Mouse (Mus musculus): ENCODE measurements at regions not wholly inside any gene's neighbourhood (a gene's known extent, or its start where the extent isn't known, plus 50 kb on each side); places are given as distances from the start of the nearest gene placed in this dataset.
A peak's percentile ranks its signal among the peaks of the same experiment; 100 is the strongest.

DNA sequence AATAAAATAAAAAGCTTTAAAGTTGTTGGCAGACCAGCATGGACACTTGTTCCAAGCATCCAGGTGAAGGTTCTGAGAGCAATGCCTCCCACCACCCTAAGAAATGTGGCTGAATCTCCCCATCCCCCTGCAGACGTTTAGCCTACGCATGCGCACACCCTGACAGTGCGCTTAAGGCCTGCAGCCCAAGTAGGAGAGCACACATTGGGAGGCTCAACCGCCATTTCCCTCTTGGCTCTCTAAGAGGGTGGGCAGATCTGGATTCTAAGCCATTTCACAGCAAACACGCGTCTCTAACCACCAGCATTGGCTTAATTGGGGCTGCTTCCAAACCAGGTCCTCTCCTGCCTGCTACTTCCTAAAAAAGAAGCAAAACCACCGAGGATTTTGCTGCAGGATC is 106.6 kb downstream of the Barhl2 start:
- WGBS: 80% methylated on average over 8 of the region's 8 CpGs
- Histone ChIP-seq H3K36me3 (replicated peaks) (no peaks in the 10 kb centered on the region), H3K4me2 (no peak overlapping the region), H3K27me3 (replicated peaks) (0 out of 2 replicates have a peak, but pooled peaks cover 4% of the 10 kb centered on the region), H3K4me1 (no peaks in the 10 kb centered on the region), H3K9ac (no peak overlapping the region), H3K9me3 (no peaks in the 10 kb centered on the region), H3K4me3 (no peak overlapping the region), H3K27ac (no peak overlapping the region)
- ATAC-seq (replicated peaks): no peak

DNA sequence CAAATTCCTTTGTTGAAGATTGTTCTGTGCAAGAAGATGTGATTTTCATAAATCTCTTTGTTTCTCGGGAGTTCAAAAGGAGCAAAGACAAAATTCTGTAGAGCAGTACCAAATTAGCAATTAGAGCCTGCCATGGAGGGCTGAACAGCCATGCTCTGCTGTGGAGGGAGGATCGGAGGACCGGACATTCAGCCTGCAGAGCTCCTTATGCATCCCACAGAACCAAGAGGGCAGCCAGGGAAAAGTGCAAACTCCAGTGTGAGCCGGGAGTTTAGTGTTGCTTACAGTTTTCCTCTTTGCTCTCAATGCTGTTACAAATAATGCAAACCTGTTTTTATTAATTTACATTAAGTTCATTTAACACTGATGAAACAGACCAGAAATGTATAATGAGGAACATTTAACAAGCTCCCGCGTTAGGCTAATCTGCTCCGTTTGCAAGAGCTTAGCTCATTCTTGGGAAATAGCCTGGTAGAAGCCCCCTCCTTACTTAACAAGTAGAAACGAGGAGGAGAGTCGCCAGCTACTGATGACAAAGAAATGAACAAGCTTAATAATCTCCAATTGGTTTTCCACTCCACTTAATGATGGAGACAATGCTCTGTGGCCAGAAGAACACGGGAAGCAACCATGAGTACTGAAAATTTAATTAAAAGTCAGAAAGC is 108.0 kb downstream of the Barhl2 start:
- Histone ChIP-seq H3K9me3 (no peaks in the 10 kb centered on the region), H3K27me3 (replicated peaks) (0 out of 2 replicates have a peak, but pooled peaks cover 4% of the 10 kb centered on the region), H3K36me3 (replicated peaks) (no peaks in the 10 kb centered on the region), H3K9ac (no peak overlapping the region), H3K4me1 (no peaks in the 10 kb centered on the region), H3K27ac (no peak overlapping the region), H3K4me3 (no peak overlapping the region), H3K4me2 (no peak overlapping the region)
- ATAC-seq (replicated peaks): no peak
- 25% methylated on average over 10 of the region's 10 CpGs for WGBS

DNA sequence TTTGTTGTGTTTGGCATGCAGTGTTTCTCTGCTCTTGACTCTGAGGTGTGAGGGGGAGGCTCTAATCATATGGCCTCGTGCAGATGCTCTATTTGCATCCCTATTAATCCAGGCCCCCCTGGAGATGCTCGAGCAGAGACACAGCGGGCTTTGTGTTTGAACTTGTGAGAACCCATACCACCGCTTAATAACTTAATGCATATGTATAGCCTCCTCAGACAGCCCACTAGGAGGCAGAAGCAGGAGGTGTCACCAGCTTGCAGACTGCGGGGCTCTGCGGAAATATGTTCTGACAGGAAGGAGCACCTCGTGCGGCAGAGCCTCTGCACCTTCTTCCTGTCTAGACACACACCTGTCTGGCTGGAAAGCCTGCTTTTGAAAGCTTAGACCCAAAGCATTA is 113.7 kb downstream of the Barhl2 start:
- no peak overlapping the region for H3K27ac ChIP-seq
- 4% methylated on average over 8 of the region's 8 CpGs for WGBS
- no peaks in the 10 kb centered on the region for H3K9me3 ChIP-seq
- H3K4me3 ChIP-seq: no peak overlapping the region
- H3K4me2 ChIP-seq: peak overlapping the region; percentile 20; the same call in 1 of the 2 replicates
- peaks cover 4% of the 10 kb centered on the region; the same call in 1 of the 2 replicates for H3K27me3 ChIP-seq (replicated peaks)
- H3K4me1 ChIP-seq: peaks cover 10% of the 10 kb centered on the region
- H3K36me3 ChIP-seq (replicated peaks): no peaks in the 10 kb centered on the region
- no peak overlapping the region for H3K9ac ChIP-seq
- ATAC-seq (replicated peaks): peak; percentile 58

DNA sequence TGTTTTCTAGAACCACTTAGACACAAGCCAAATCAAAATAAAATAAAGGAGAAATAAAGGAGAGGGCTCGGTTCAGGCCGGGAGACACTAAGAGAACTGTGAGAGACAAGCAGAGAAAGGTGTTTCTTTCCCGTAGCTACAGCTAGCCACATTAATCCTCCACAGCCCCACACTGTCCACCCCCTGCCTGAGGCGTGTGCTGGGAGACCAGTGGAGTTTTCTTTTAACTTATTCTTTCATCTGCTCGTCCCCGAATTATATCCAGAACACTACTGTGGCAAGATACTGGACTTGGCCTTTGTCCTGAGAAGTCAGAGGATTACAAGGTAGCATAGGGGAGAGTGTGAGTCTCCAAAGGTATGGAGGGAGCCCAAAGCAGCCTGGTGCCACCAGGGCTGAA is 114.4 kb downstream of the Barhl2 start:
- WGBS: 28% methylated on average over 6 of the region's 6 CpGs
- Histone ChIP-seq H3K27ac (no peak overlapping the region), H3K9ac (no peak overlapping the region), H3K4me1 (peaks cover 10% of the 10 kb centered on the region), H3K36me3 (replicated peaks) (no peaks in the 10 kb centered on the region), H3K9me3 (no peaks in the 10 kb centered on the region), H3K27me3 (replicated peaks) (peaks cover 4% of the 10 kb centered on the region; the same call in 1 of the 2 replicates), H3K4me2 (peak overlapping the region; percentile 20; the same call in 1 of the 2 replicates), H3K4me3 (no peak overlapping the region)
- ATAC-seq (replicated peaks): no peak

DNA sequence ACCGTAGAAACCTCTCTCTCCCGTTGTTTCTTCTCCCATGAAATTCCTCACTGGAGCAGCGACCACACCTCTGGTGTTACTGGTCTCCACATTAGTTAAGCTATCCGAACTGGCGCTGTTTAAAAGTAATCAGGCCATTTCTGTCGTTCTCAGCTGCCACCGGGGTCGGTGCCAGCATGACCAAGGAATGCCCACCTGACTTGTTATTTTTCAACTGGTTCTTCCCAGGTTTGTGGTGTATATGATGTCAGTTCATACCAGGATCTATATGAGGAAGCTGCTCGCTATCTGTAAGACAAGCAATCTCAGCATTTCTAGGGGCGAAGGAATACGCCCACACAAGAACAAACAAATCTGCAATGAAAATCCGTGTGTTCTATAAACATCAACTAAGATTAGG is 116.6 kb downstream of the Barhl2 start:
- Histone ChIP-seq H3K9me3 (no peaks in the 10 kb centered on the region), H3K9ac (no peak overlapping the region), H3K36me3 (replicated peaks) (no peaks in the 10 kb centered on the region), H3K4me2 (no peak overlapping the region), H3K4me1 (peaks cover 10% of the 10 kb centered on the region), H3K4me3 (no peak overlapping the region), H3K27me3 (replicated peaks) (no peaks in the 10 kb centered on the region; the same call in 1 of the 2 replicates), H3K27ac (no peak overlapping the region)
- ATAC-seq (replicated peaks): no peak
- 79% methylated on average over 12 of the region's 12 CpGs for WGBS

DNA sequence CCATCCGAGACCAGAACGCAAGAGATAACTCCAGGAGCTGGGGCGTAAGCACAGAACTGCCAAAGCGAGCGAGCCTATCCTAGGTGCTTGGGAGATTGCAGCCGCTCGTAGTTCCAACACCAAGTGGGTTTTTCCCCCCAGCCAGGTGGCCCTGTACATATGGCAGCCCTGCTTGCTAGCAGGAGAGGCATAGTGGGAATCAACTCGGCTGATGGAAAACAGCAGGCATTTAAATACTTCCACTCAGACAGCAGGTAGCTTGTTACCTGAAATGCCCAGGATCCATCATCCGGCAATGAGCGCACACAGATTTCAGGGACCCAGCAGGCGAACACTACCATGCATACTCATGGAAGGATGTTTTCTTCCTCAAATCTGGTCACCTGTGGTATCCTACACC is 122.3 kb downstream of the Barhl2 start:
- Histone ChIP-seq H3K9me3 (no peaks in the 10 kb centered on the region), H3K36me3 (replicated peaks) (no peaks in the 10 kb centered on the region), H3K4me2 (no peak overlapping the region), H3K9ac (no peak overlapping the region), H3K27me3 (replicated peaks) (no peaks in the 10 kb centered on the region), H3K4me3 (no peak overlapping the region), H3K27ac (no peak overlapping the region), H3K4me1 (no peaks in the 10 kb centered on the region)
- no peak for ATAC-seq (replicated peaks)
- 91% methylated on average over 11 of the region's 11 CpGs for WGBS

DNA sequence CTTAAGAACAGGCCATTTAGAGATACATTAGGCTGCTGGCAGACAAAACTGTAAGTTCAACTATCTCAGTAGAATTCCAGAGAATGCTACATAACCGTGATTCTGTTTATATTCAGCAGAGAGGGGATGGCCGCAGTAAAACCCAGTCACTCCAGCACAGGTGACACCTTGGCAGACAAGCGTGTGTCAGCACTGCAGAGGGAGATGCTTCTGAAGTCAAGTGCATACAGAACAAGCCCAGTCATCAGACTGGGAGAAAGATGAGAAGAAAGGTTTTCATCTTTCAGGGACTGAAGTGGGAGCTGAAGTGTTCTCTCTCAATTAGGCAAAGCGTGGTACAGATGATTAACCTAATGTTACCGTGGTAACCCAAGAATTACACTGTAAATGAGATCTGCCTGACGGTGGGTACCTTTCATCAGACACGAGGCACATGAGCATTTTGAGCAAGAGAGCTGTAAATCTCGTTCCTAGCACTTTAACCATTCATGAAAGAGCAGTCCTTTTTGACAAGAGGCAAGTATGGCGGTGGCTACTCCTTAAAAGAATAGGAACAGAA is 130.3 kb downstream of the Barhl2 start:
- peak; percentile 63; the same call in 1 of the 2 replicates for ATAC-seq (replicated peaks)
- no peaks in the 10 kb centered on the region for H3K27me3 ChIP-seq (replicated peaks)
- no peak overlapping the region for H3K4me2 ChIP-seq
- no peaks in the 10 kb centered on the region for H3K9me3 ChIP-seq
- 40% methylated on average over 9 of the region's 9 CpGs for WGBS
- H3K36me3 ChIP-seq (replicated peaks): no peaks in the 10 kb centered on the region
- H3K4me1 ChIP-seq: peaks cover 9% of the 10 kb centered on the region; the same call in 1 of the 2 replicates
- no peak overlapping the region for H3K4me3 ChIP-seq
- H3K9ac ChIP-seq: no peak overlapping the region
- H3K27ac ChIP-seq: no peak overlapping the region

DNA sequence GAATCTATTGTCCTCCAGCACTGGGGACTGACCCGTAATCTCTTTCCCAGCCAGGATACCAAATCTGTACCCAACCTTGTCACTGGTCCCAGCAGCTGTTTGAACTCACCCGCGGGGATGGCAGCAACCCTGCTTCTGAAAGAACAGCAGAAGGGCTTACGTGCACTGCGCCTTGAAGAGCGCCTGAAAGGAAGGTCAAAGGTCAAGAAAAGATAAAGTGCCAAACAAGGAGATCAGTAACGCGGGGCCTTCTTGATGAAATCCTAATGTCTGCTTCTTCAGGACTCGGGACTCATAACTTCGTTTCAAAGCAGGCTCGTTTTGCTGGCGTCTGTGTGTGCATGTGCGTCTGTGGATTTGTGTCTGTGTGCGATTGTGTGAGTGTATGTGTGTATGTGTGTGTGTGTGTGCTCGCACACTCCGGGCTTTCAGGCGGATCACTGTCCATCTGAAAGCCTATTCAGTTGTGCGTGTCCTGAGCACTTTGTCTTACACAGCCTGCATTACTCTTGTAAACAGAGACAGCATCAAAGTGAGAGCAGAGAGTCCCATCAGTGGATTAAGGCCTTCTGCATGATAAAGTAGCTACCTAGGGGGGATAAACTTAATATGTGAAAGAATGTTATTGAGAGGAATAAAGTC is 135.3 kb downstream of the Barhl2 start:
- no peaks in the 10 kb centered on the region for H3K9me3 ChIP-seq
- H3K4me3 ChIP-seq: no peak overlapping the region
- ATAC-seq (replicated peaks): no peak
- no peak overlapping the region for H3K27ac ChIP-seq
- H3K9ac ChIP-seq: no peak overlapping the region
- 0 out of 2 replicates have a peak, but pooled peaks cover 3% of the 10 kb centered on the region for H3K27me3 ChIP-seq (replicated peaks)
- no peak overlapping the region for H3K4me2 ChIP-seq
- H3K36me3 ChIP-seq (replicated peaks): no peaks in the 10 kb centered on the region
- peaks cover 26% of the 10 kb centered on the region for H3K4me1 ChIP-seq
- 13% methylated on average over 18 of the region's 18 CpGs for WGBS

DNA sequence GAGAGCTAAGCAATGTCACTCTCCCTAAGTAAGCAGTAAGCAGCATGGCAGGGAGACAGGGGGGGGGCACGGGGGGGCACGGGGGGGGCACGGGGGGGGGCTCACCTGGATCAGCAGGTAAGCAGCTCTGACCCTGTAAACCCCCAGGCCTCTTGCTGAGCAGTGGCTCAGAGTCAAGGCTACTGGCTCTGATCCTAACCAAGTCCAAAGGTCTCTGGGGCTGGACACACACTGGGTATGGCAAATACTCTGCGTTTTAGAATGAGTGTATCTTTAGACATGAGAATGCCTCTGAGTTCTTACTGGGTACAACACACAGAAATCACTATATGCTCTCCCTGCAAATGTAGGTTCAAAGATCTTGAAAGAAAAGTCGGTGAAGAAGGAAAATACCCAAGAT is 136.5 kb downstream of the Barhl2 start:
- WGBS: 17% methylated on average over 5 of the region's 5 CpGs
- Histone ChIP-seq H3K9ac (no peak overlapping the region), H3K27ac (no peak overlapping the region), H3K4me3 (no peak overlapping the region), H3K9me3 (no peaks in the 10 kb centered on the region), H3K27me3 (replicated peaks) (0 out of 2 replicates have a peak, but pooled peaks cover 3% of the 10 kb centered on the region), H3K36me3 (replicated peaks) (no peaks in the 10 kb centered on the region), H3K4me1 (peaks cover 23% of the 10 kb centered on the region), H3K4me2 (no peak overlapping the region)
- no peak for ATAC-seq (replicated peaks)

DNA sequence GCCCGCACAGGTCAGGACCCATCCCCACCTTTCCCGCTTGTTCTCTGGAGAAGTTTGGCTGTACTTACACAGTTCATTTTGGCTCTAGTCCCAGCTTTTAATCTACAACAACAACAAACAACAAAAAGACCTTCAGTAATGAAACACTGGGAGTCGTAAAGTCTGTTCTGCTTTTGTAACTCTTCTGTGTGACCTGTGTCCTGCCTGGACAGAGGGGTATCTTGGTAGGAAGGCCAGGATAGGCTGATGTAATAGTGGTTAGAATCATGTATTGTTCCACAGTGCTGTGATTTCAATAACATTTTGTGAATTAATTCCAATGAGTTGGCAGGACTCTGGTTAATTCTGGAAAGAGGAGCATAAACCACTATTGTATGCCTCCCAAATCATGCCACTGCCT is 136.9 kb downstream of the Barhl2 start:
- Histone ChIP-seq H3K4me3 (no peak overlapping the region), H3K27ac (no peak overlapping the region), H3K9me3 (no peaks in the 10 kb centered on the region), H3K4me1 (peaks cover 23% of the 10 kb centered on the region), H3K36me3 (replicated peaks) (no peaks in the 10 kb centered on the region), H3K4me2 (no peak overlapping the region), H3K9ac (no peak overlapping the region), H3K27me3 (replicated peaks) (0 out of 2 replicates have a peak, but pooled peaks cover 3% of the 10 kb centered on the region)
- WGBS: 56% methylated on average over 3 of the region's 3 CpGs
- no peak for ATAC-seq (replicated peaks)

DNA sequence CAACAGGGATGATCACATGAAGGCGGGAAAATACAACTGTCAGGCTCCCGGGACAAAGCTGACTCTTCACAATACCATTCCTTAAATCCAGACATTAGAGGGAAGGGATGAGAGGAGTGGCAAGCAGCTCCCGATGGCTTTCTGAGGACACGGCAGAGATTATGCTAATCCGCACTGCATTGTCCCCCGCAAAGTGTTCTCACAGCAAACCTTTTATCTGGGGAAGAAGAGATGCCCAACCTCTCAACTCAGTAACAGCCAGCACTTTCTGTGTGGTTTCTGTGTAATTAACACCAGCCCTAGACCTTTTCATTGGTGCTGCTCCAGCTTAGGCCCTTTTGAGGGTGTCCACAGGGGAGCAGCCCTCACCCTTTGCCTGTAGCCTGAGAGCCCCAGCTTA is 137.9 kb downstream of the Barhl2 start:
- H3K27me3 ChIP-seq (replicated peaks): 0 out of 2 replicates have a peak, but pooled peaks cover 3% of the 10 kb centered on the region
- H3K4me1 ChIP-seq: peaks cover 23% of the 10 kb centered on the region
- H3K9ac ChIP-seq: no peak overlapping the region
- 6% methylated on average over 6 of the region's 6 CpGs for WGBS
- H3K36me3 ChIP-seq (replicated peaks): no peaks in the 10 kb centered on the region
- H3K4me2 ChIP-seq: no peak overlapping the region
- H3K9me3 ChIP-seq: no peaks in the 10 kb centered on the region
- no peak overlapping the region for H3K4me3 ChIP-seq
- peak; percentile 50; the same call in 1 of the 2 replicates for ATAC-seq (replicated peaks)
- H3K27ac ChIP-seq: no peak overlapping the region

DNA sequence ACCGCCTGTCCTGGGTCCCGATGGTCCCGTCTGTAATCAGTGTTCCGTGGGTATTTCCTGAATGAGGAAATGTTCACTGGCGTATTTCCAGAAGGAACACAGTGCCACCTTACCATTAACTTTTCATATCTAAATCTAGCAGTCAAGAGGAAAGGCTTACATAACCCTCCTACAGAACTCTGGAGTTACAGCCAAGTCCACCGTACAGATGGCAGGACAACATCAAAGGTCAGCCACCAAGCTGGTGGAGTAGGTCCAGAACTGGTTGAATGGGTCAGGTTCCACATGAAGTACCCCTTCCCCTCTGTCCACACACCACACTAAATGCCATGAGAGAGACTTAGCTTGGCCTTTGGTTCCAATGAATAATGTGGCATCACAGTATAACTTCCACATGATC is 139.7 kb downstream of the Barhl2 start:
- WGBS: 94% methylated on average over 6 of the region's 6 CpGs
- H3K27me3 ChIP-seq (replicated peaks): 0 out of 2 replicates have a peak, but pooled peaks cover 6% of the 10 kb centered on the region
- peaks cover 23% of the 10 kb centered on the region for H3K4me1 ChIP-seq
- no peak for ATAC-seq (replicated peaks)
- H3K9ac ChIP-seq: no peak overlapping the region
- no peak overlapping the region for H3K4me3 ChIP-seq
- H3K4me2 ChIP-seq: no peak overlapping the region
- no peaks in the 10 kb centered on the region for H3K9me3 ChIP-seq
- no peaks in the 10 kb centered on the region for H3K36me3 ChIP-seq (replicated peaks)
- H3K27ac ChIP-seq: no peak overlapping the region
